Mouse (Mus musculus): ENCODE measurements at regions not wholly inside any gene's neighbourhood (a gene's known extent, or its start where the extent isn't known, plus 50 kb on each side); places are given as distances from the start of the nearest gene placed in this dataset.
A peak's percentile ranks its signal among the peaks of the same experiment; 100 is the strongest.

DNA sequence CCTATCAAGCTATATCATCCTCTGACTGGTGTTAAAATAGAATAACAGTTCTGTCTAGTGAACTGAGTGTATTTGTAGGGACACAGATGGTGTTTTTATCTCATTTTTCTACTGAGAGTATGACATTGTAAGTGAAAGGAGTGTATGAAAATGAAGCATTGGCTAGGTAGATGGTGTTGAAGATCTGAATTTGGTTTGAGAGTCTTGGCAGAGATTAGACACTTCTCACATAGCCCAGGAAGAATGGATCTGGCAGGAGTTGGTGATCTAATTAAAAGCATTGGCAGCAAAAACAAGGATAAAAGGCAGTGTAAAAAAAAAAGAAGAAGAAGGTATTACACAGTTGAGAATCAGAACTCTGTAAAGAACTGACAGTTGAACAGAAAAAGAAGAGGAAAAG lies 900.4 kb upstream of the Pabpc4l start:
- no peak for DNase-seq (ENCODE audit: low read depth, low spot score)

DNA sequence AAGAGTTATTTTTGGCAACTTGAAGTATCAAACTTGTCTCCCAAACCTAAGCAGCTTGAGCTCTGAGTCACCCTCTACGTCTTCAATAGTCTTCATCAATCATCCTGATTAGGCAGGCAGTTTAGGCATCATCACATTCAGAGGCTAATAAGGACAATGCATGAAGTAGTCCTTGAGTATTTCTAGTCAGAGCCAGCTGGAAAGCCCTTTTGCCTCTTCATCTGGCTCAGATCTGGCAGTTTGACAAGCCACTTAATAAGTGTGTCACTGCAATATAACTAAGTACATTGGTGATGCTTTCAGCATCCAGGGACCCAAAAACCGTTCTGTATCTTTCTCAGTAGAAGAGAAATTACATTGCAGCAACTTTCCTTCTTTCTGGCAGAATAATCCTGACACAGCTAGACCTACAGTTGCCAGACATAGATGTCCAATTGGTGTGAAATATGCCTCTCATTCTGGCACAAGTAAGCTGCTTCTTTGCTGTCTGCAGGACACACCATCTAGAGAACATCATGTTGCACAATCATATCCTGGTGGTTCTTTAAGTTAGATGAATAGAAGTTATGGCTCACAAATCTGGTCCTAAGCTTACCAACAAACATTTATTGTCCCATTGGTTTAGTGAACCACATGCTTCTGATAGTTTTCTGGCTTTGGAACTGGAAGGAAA lies 868.5 kb upstream of the Pabpc4l start:
- no peak for DNase-seq (ENCODE audit: low read depth, low spot score)

DNA sequence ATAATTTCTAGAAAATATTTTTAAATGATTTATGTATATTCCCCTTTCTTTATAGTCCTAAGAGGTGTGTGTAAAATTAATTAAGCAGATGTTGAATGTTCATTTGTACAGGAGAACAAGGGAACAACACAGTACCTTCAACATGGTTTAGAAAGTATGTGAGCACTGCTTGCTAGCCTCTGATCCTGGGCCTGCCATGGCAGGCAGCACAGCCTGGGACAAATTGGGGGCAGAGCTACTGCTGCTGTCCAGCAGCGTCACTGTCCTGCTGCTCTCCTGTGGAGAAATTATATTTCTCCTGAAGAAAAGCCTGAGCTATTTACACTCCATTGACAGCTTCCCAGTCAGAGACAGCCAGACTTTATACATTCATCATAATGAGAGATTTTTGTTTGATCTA lies 833.8 kb upstream of the Pabpc4l start:
- no peak for DNase-seq (ENCODE audit: low read depth, low spot score)

DNA sequence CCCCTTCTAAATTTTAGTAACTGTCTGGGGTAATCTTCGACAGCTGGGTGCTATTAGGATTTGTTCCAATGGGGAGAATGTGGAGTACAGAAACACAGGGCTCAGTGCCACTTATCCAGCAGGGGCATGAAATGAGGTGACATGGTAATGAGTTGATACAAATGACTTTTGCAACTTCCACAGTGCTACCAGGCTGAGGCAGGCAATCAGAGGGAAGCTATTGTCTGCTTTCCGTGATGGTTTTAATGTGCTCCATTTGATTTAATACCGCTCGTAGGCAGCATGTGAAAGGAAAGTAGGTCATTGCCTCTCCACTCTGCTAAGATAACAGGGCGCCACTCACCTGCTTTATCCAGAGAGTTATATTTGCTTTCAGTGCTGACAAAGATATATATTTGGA lies 832.3 kb upstream of the Pabpc4l start:
- no peak for DNase-seq (ENCODE audit: low read depth, low spot score)

DNA sequence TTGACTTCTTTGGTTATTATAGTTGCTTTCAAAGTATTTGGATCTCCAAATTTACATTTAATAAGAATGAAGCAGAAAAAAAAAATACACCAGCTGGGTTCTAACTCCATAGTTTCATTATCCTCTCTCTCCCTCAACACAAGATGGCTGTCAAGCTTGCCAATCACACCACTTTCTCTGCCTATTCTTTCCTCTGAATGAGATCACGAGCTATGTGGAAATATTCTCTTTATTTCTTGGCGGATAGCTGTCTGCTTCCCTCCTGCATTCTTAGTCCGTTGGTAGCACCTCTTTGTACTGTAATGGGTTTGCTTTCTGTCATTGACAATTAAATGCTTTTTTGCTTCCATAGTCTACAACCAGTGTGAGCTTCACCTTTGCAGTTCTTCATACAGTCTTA lies 793.0 kb upstream of the Pabpc4l start:
- no peak for DNase-seq (ENCODE audit: low read depth, low spot score)

DNA sequence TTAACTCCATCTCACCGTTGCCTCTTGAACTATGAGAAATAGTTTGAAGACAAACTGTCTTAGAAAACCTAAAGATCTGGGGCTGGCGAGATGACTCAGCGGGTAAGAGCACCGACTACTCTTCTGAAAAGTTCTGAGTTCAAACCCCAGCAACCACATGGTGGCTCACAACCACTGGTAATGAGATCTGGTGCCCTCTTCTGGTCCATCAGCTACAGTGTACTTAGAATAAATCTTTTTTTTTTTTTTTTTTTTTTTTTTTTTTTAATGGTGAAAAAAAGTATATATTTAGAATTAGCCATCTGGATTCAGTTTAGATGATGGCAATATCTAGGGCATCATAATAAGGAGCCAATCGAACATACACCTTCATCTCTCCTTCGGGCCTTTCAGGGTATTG lies 782.2 kb upstream of the Pabpc4l start:
- DNase-seq (ENCODE audit: low read depth, low spot score) = peak; percentile 2

DNA sequence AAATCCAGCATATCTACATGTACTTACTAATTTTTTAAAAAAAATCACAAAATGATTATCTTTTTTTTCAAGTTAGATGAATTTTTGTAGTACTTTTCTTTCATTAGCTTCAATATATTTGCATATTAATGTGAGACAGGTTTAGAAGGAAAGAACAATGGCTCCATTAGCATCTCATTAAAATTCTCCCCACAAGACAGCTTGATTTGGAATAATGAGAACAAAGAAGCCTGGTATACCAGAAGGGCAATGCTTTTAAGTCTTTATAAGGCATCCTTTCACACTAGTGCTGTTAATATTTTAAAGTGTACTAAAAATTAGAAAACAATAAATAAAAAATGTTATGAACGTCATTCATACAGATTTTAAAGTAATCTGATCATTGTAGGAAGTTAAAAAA lies 770.6 kb upstream of the Pabpc4l start:
- DNase-seq (ENCODE audit: low read depth, low spot score) = no peak

DNA sequence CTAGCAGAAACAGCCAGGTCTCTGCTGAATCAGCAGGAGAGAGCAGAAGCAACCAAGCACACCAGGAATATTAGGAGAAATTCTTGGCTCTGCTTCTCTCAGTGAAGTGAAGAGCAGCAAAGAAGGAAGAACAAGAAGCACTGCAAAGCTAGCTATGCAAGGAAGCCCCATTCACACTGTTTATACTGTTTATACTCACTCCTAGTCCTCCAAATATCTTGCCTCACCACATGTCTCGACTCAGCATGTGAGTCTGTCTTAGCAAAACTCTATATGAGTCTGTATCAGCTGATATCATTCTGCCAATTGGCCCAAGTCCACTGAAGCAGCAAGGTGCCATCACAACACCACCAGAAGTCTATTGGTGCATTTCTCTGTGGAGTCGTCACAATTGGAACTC lies 765.1 kb upstream of the Pabpc4l start:
- no peak for DNase-seq (ENCODE audit: low read depth, low spot score)

DNA sequence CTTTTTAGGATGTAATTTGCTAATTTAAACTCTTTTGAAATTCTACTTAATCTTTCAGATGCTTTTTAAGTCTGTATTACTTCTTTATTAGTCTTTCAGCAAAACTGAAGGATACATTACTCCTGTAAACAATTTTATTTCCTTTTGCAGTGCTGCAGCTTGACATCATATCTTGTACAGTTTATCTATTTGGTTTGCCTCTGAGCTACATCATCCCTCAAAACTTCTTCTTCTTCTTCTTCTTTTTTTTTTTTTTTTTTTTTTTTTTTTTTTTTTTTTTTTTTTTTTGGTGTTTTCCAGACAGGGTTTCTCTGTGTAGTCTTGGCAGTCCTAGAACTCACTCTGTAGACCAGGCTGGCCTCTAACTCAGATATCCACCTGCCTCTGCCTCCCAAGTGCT lies 749.6 kb upstream of the Pabpc4l start:
- no peak for DNase-seq (ENCODE audit: low read depth, low spot score)

DNA sequence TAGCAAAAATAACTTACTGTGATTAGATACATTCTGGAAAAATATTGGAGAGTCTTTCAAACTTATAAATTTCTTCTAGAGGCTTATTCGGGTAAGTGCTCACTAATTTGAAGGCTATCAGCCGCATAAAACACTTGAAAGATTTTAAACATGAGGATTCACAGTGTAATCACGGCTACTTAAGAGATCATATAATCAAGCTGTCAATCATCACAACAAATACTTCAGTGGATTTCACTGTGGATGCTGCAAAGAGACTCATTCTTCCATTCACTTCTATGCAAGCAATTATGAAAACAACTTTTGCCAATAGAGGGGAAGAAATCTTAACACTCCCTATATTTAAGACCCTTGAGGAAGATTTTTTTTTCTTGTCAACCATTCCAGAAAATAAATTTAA lies 736.2 kb upstream of the Pabpc4l start:
- DNase-seq (ENCODE audit: low read depth, low spot score) = no peak

DNA sequence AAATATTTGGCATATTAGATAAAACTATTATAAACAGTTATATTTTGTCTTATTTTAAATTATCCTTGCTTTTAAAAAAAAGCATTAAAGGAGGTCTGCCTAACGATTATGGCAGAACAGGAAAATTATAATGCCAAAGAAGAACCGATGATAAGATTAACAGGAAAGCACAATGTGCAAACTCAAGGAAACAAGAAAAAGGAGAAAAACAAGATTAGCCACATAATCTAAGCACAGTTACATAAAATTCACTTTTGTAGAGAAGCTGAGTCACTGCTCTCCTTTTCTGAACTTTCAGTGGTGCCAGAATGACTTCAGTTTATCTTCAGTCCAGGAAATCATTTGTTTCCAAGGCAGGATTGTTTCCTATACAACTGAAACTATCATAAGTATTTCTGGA lies 734.7 kb upstream of the Pabpc4l start:
- no peak for DNase-seq (ENCODE audit: low read depth, low spot score)

DNA sequence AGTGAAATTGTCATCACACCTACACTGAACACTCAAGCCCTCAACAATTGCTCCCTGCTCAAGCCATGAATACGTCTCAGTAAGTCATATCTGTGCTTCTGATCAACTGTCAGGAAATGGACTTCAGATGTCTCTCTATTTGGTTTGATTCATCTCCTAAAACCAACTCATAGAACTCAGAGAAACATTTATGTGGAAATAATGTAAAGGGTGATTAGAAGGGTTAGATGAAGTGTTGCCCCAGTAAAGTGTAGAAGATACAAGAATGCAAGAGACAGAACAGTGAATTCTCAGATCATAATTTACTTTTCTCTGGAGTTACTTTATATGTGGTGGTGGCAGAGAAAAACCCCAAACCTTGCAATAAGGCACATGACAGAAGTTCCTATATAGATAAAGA lies 732.4 kb upstream of the Pabpc4l start:
- no peak for DNase-seq (ENCODE audit: low read depth, low spot score)
